In the genomic region with DNA sequence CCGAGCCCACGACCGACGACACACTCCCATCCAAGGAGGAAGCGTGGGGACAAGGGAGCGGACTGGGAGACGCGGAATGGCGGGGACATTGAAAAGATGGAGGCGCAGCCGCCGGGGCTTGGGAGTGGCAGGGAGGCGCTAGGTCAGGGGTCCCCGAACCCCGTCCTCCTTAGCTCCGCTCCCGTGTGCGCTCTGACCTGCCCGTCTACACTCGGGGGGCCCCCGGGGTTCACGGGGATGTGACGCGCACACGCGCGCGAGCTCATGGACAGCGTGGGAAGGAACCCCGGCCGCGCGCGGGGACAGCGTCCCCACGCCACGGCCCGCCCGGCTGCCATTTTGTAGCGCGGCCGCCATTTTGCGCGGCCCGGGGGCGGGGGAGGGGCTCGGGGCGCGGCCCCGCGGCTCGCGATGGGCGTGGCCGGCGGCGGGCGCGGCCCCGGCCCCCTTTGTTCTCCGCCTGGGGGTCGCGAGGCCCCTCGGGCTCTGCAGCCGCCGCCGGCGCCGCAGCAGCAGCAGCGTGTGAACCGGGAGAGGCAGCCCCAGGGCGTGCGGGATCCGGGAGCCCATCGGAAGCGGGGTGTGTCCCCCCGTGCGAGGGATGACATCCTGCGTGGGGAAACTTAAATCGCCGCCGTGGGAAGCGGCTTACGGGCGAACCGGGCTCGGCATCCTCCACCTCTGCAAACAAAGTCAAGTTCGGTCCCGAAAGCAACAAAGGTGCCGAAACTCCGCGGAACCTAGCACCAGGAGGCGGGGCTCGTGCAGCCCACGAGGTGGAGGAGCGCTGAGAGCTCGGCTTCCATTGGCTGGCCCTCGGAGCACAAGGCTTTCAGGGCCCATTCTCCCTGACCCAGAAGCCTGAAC, we compare ENCODE assay signal across 8 mouse cellular contexts. TPM values are rescaled to one million over a fixed set of nuclear protein-coding genes. Genes with fewer than 3 reads are reported as not detected.
DNase-seq lines count a peak whose midpoint lies in the region; ATAC-seq and TF ChIP-seq lines count a peak whose summit lies in the region.

No protein-coding gene starts in this region.

- WGBS in heart, embryonic 13.5 days: under 1% methylated on average over 98 of the region's 98 CpGs
- WGBS in liver, embryonic 12.5 days (ENCODE audit: insufficient replicate concordance): 1% methylated on average over 92 of the region's 98 CpGs
- WGBS in stomach, embryonic 15.5 days: 1% methylated on average over 96 of the region's 98 CpGs

- H3K27ac ChIP-seq in heart, embryonic 13.5 days (replicated peaks): peak overlapping the region; percentile 100
- H3K27ac ChIP-seq in liver, embryonic 12.5 days: peak overlapping the region; percentile 99
- peak overlapping the region; percentile 100 for H3K27ac ChIP-seq in stomach, embryonic 15.5 days

- peak overlapping the region; percentile 74 for H3K4me3 ChIP-seq in C2C12 (ENCODE audit: insufficient read depth, poor library complexity, severe bottlenecking)
- peak overlapping the region; percentile 78 for H3K4me3 ChIP-seq in erythroblast, embryonic 14.5 days (replicated peaks)
- H3K4me3 ChIP-seq in heart, embryonic 13.5 days: peak overlapping the region; percentile 76
- peak overlapping the region; percentile 90 for H3K4me3 ChIP-seq in liver, embryonic 12.5 days
- H3K4me3 ChIP-seq in stomach, embryonic 15.5 days (replicated peaks): peak overlapping the region; percentile 79

- H3K36me3 ChIP-seq in C2C12 (ENCODE audit: control insufficient read depth, insufficient read depth): no peaks in the 10 kb centered on the region
- H3K36me3 ChIP-seq in erythroblast, embryonic 14.5 days (ENCODE audit: control insufficient read depth): no peaks in the 10 kb centered on the region
- no peaks in the 10 kb centered on the region for H3K36me3 ChIP-seq in heart, embryonic 13.5 days
- no peaks in the 10 kb centered on the region for H3K36me3 ChIP-seq in liver, embryonic 12.5 days
- H3K36me3 ChIP-seq in stomach, embryonic 15.5 days: no peaks in the 10 kb centered on the region

- H3ac ChIP-seq in C2C12 (ENCODE audit: control insufficient read depth, insufficient read length, low read depth): peak overlapping the region; percentile 100

- H3K9me3 ChIP-seq in erythroblast, embryonic 14.5 days (ENCODE audit: control insufficient read depth, low read length): no peaks in the 10 kb centered on the region
- no peaks in the 10 kb centered on the region for H3K9me3 ChIP-seq in heart, embryonic 13.5 days
- no peaks in the 10 kb centered on the region for H3K9me3 ChIP-seq in liver, embryonic 12.5 days (replicated peaks)
- no peaks in the 10 kb centered on the region for H3K9me3 ChIP-seq in stomach, embryonic 15.5 days

- TF ChIP-seq CTCF in C2C12 (IDR thresholded peaks at IDR 0.05; ENCODE audit: control insufficient read depth, insufficient read depth, insufficient read length): no peak
- TF ChIP-seq CTCF in brain, embryonic 14.5 days (IDR thresholded peaks at IDR 0.05; ENCODE audit: borderline replicate concordance, extremely low read depth, insufficient read depth, insufficient read length): no peak

- H3K9ac ChIP-seq in heart, embryonic 13.5 days: peak overlapping the region; percentile 98
- H3K9ac ChIP-seq in liver, embryonic 12.5 days: peak overlapping the region; percentile 91
- peak overlapping the region; percentile 81 for H3K9ac ChIP-seq in stomach, embryonic 15.5 days

- no peaks in the 10 kb centered on the region for H3K79me2 ChIP-seq in C2C12 (ENCODE audit: control insufficient read depth, insufficient read depth)

- peak; percentile 92 for TF ChIP-seq POLR2A in brain, embryonic 14.5 days (IDR thresholded peaks at IDR 0.05; ENCODE audit: borderline replicate concordance, extremely low read depth, insufficient read depth, insufficient read length, poor library complexity, severe bottlenecking)

- H3K4me2 ChIP-seq in heart, embryonic 13.5 days: peak overlapping the region; percentile 97
- H3K4me2 ChIP-seq in liver, embryonic 12.5 days: peak overlapping the region; percentile 99
- peak overlapping the region; percentile 59 for H3K4me2 ChIP-seq in stomach, embryonic 15.5 days

- H3K27me3 ChIP-seq in C2C12 (ENCODE audit: control insufficient read depth, insufficient read depth, insufficient read length): no peaks in the 10 kb centered on the region
- no peaks in the 10 kb centered on the region for H3K27me3 ChIP-seq in erythroblast, embryonic 14.5 days (ENCODE audit: control insufficient read depth)
- no peaks in the 10 kb centered on the region for H3K27me3 ChIP-seq in heart, embryonic 13.5 days (replicated peaks)
- H3K27me3 ChIP-seq in liver, embryonic 12.5 days (replicated peaks): no peaks in the 10 kb centered on the region
- no peaks in the 10 kb centered on the region for H3K27me3 ChIP-seq in stomach, embryonic 15.5 days (replicated peaks)

- peak; percentile 72 for ATAC-seq in heart, embryonic 13.5 days (ENCODE audit: extremely low read depth, insufficient number of reproducible peaks, low FRiP score, low TSS enrichment)
- peak; percentile 80 for ATAC-seq in liver, embryonic 12.5 days
- ATAC-seq in stomach, embryonic 15.5 days (ENCODE audit: insufficient read depth, low FRiP score, low read depth): peak; percentile 83

- peak; percentile 97 for DNase-seq in brain, embryonic 14.5 days (ENCODE audit: low read depth)
- DNase-seq in kidney, postnatal 10 days: peak; percentile 92
- DNase-seq in natural killer cell, adult 2 months (ENCODE audit: low spot score in 2 of 2): peak; percentile 76 to 83

- H3K4me1 ChIP-seq in erythroblast, embryonic 14.5 days (ENCODE audit: control insufficient read depth): peaks cover 36% of the 10 kb centered on the region
- H3K4me1 ChIP-seq in heart, embryonic 13.5 days: peaks cover 18% of the 10 kb centered on the region
- peaks cover 36% of the 10 kb centered on the region for H3K4me1 ChIP-seq in liver, embryonic 12.5 days
- H3K4me1 ChIP-seq in stomach, embryonic 15.5 days: 0 out of 2 replicates have a peak, but pooled peaks cover 4% of the 10 kb centered on the region

- H3K79me3 ChIP-seq in C2C12 (ENCODE audit: low read depth): no peaks in the 10 kb centered on the region

TF ChIP-seq in C2C12, 6 proteins besides CTCF, POLR2A, EP300 and RAD21:
- TF ChIP-seq CEBPB (IDR thresholded peaks at IDR 0.05; ENCODE audit: low read depth) (no peak), MYOG (IDR thresholded peaks at IDR 0.05; ENCODE audit: control insufficient read depth, extremely low read depth, insufficient read length) (no peak), FOSL1 (IDR thresholded peaks at IDR 0.05; ENCODE audit: insufficient read depth, low read length, poor library complexity, severe bottlenecking) (no peak), MYOD1 (IDR thresholded peaks at IDR 0.05; ENCODE audit: control insufficient read depth, insufficient read length, low read depth) (no peak), MAX (IDR thresholded peaks at IDR 0.05) (peak; percentile 79), USF1 (IDR thresholded peaks at IDR 0.05; ENCODE audit: low read depth) (peak; percentile 46)
TF ChIP-seq in C2C12: peak in this region for 2.

RNA-seq across cellular contexts. Expression of gene Spen, which starts 8.2 kb away (rescaled TPM):
- polyA plus RNA-seq in C2C12 (2012; fragmentation: generic; extraction: Trizol): 12.1 TPM
- 9.9 and 32.7 TPM in 2 replicates for polyA plus RNA-seq in brain, embryonic 14.5 days (2012; rRNA removed)
- 25.6 and 25.7 TPM in 2 replicates for polyA plus RNA-seq in erythroblast, embryonic 14.5 days (2012)
- polyA plus RNA-seq in heart, embryonic 13.5 days (2015; fragmentation: Nextera tagmentation; extraction: Ambion mirVana): 5.1 and 6.6 TPM in 2 replicates
- 9.1 and 9.2 TPM in 2 replicates for polyA plus RNA-seq in liver, embryonic 12.5 days (2016; fragmentation: Nextera tagmentation; extraction: Ambion mirVana)
- polyA plus RNA-seq in stomach, embryonic 15.5 days (2015; fragmentation: Nextera tagmentation; extraction: Ambion mirVana): 8.4 and 10.4 TPM in 2 replicates

RNA-seq across cellular contexts. Expression of gene Fblim1, which starts 59.3 kb away (rescaled TPM):
- polyA plus RNA-seq in C2C12 (2012; fragmentation: generic; extraction: Trizol): 49.8 TPM
- polyA plus RNA-seq in brain, embryonic 14.5 days (2012; rRNA removed): 34.7 and 50.7 TPM in 2 replicates
- 0.02 TPM in 2 replicates for polyA plus RNA-seq in erythroblast, embryonic 14.5 days (2012)
- 55.3 and 55.9 TPM in 2 replicates for polyA plus RNA-seq in heart, embryonic 13.5 days (2015; fragmentation: Nextera tagmentation; extraction: Ambion mirVana)
- polyA plus RNA-seq in liver, embryonic 12.5 days (2016; fragmentation: Nextera tagmentation; extraction: Ambion mirVana): 4.0 and 5.3 TPM in 2 replicates
- 71.1 and 77.2 TPM in 2 replicates for polyA plus RNA-seq in stomach, embryonic 15.5 days (2015; fragmentation: Nextera tagmentation; extraction: Ambion mirVana)

Comparison
In these comparisons a context has a peak if more than half of its experiments do, and no peak if none do; other contexts are left out.
1. Peak in every context shown above with its lines: DNase-seq, ATAC-seq, H3K4me3 ChIP-seq and H3K27ac ChIP-seq.